Mouse (Mus musculus) G1E (cell line): ENCODE results near the gene Hes7. TPM values are rescaled to one million over a fixed set of nuclear protein-coding genes. Genes with fewer than 3 reads are reported as not detected.

Experiments used
- ATAC-seq: 2 replicates; pipeline ENCODE4 v1.8.0; 2016; ENCODE audit warnings: mild to moderate bottlenecking; ENCODE audit not compliant: insufficient number of reproducible peaks, poor library complexity, low FRiP score, severe bottlenecking; ENCODE audit errors: extremely low read depth
- DNase-seq: peaks from one replicate; pipeline ENCODE4 v3.0.0; 2012; ENCODE audit warnings: low spot score
- H3K27me3 ChIP-seq: 2 replicates; pipeline ENCODE4 v1.6.1; 2012; ENCODE audit warnings: mild to moderate bottlenecking, low read length, inconsistent platforms; ENCODE audit not compliant: insufficient read depth
- H3K36me3 ChIP-seq: replicated peaks from 2 replicates; pipeline ENCODE3; 2012; ENCODE audit warnings: mild to moderate bottlenecking, inconsistent platforms
- H3K4me1 ChIP-seq: 2 replicates; pipeline ENCODE4 v1.6.1; 2012; ENCODE audit warnings: low read depth, low read length, inconsistent platforms, mixed read lengths; ENCODE audit not compliant: insufficient read depth
- H3K4me3 ChIP-seq: 2 replicates; pipeline ENCODE4 v1.5.1; 2012; ENCODE audit warnings: low read depth, mild to moderate bottlenecking, inconsistent platforms, low read length, moderate library complexity, mixed read lengths
- H3K9me3 ChIP-seq: replicated peaks from 2 replicates; pipeline ENCODE4 v1.6.1; 2012; ENCODE audit warnings: inconsistent platforms
- CTCF ChIP-seq: IDR thresholded peaks from 2 replicates; pipeline ENCODE4 v1.5.1; 2012; ENCODE audit warnings: low read depth, low read length, inconsistent platforms, mixed read lengths
- GATA1 ChIP-seq: IDR thresholded peaks from 2 replicates; pipeline ENCODE4 v1.6.1; 2012; ENCODE audit warnings: borderline replicate concordance, low read length, inconsistent platforms, mixed read lengths
- GATA2 ChIP-seq: IDR thresholded peaks from 2 replicates; pipeline ENCODE4 v1.6.1; 2012; ENCODE audit warnings: low read depth, low read length, inconsistent platforms, borderline replicate concordance
- POLR2AphosphoS5 ChIP-seq: IDR thresholded peaks from 2 replicates; pipeline ENCODE4 v1.6.1; 2012; ENCODE audit warnings: low read depth, low read length, inconsistent platforms; ENCODE audit not compliant: insufficient replicate concordance
- TAL1 ChIP-seq: conservative IDR thresholded peaks from 2 replicates; pipeline ENCODE4 v1.6.1; 2012; ENCODE audit warnings: low read depth, low read length, inconsistent platforms, mixed read lengths
- polyA plus RNA-seq: library from polyadenylated mRNA; stranded (reverse); fragments of >175 nt; gene quantifications from 2 replicates; pipeline ENCODE4 v1.2.3, GENCODE M21; 2012
- total RNA-seq, 2 experiments: library from RNA; stranded (forward) in 1 of 2; stranded (reverse) in 1 of 2; fragments of 200-1000 nt in 1 of 2; fragments of >200 nt in 1 of 2; fragmentation: Nextera tagmentation in 1 of 2; gene quantifications; 2 replicates each; pipeline ENCODE4 v1.2.3; 2014 to 2017

Hes7 gene
- total and polyA plus RNA-seq, 3 experiments = 0.22 to 1.2 TPM; not detected in 1

DNA sequence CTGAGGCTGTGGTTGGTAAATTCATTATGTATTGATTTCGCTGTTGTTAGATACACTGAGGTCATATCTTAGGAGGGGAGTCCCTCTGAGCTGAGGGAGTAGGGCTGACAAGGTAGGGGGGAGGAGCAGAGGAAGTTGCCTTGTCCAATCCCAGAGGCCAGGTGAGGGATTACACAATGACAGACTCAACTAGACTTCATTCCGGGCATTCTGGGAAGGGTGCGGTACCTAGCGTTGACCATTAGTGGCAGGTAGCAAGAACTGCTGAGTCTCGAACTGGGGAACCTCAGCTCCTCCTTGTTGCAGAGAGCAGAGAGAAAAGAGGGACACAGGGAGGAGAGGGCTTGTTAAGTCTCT is 13.3 kb downstream of the Hes7 start:
- H3K9me3 ChIP-seq = no peaks in the 10 kb centered on the region
- H3K27me3 ChIP-seq = peaks cover 36% of the 10 kb centered on the region
- H3K4me3 ChIP-seq = no peak overlapping the region
- peaks cover 5% of the 10 kb centered on the region for H3K4me1 ChIP-seq
- DNase-seq (no peak), ATAC-seq (no peak)
- TF ChIP-seq GATA2 = no peak
- no peak for TF ChIP-seq GATA1
- TF ChIP-seq POLR2AphosphoS5 = no peak
- TF ChIP-seq TAL1 = no peak
- TF ChIP-seq CTCF = no peak
- H3K36me3 ChIP-seq = no peaks in the 10 kb centered on the region

DNA sequence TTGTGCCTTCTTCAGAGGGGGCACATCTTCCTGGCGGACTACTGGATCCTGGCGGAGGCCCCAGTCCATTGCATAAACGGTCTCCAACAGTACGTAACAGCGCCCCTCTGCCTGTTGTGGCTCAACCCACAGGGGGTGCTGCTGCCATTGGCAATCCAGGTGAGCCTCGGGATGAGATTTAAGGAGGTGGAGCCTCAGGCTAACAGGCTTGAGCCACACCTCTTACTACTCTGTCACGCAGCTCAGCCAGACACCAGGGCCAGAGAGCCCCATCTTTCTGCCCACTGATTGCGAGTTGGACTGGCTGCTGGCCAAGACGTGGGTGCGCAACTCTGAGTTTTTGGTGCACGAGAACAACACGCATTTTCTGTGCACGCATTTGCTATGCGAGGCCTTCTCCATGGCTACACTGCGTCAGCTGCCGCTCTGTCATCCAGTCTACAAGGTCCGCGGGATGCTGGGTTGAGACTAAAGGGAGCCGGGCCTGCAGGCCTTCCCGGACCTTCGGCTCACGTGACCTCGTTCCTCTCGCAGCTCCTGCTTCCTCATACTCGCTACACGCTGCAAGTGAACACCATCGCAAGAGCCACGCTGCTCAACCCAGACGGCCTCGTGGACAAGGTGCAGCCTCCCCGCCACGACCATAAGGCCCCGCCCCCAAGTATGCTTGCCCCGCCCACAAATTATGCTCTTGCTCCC is 13.9 kb downstream of the Hes7 start:
- Histone ChIP-seq H3K9me3 (no peaks in the 10 kb centered on the region), H3K27me3 (peaks cover 39% of the 10 kb centered on the region), H3K4me3 (no peak overlapping the region), H3K36me3 (no peaks in the 10 kb centered on the region), H3K4me1 (peaks cover 5% of the 10 kb centered on the region)
- ATAC-seq = no peak
- DNase-seq = no peak
- TF ChIP-seq TAL1 = no peak
- TF ChIP-seq POLR2AphosphoS5 = no peak
- no peak for TF ChIP-seq GATA1
- TF ChIP-seq CTCF = no peak
- no peak for TF ChIP-seq GATA2

DNA sequence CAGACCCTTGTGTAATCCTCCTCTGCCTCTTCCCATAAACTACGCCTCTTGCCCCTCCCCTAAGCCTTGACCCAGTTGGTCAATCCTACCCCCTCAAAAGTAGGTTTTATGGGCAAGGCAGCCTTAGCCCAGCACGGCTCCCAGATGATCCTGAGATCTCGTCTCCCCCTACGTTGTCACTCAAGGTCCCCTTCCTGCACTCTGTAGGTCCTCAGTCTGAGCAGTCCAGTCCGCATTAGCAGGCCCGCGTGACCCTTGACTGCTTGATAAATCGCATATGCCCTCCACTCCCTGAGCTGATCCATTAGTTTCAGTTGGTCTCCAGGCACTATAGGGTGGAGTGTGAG is 14.4 kb downstream of the Hes7 start:
- DNase-seq (no peak), ATAC-seq (no peak)
- TF ChIP-seq CTCF (no peak), POLR2AphosphoS5 (no peak), GATA2 (no peak), TAL1 (no peak), GATA1 (no peak)
- peaks cover 41% of the 10 kb centered on the region for H3K27me3 ChIP-seq
- H3K4me1 ChIP-seq = peaks cover 5% of the 10 kb centered on the region
- H3K9me3 ChIP-seq = no peaks in the 10 kb centered on the region
- no peaks in the 10 kb centered on the region for H3K36me3 ChIP-seq
- H3K4me3 ChIP-seq = no peak overlapping the region

DNA sequence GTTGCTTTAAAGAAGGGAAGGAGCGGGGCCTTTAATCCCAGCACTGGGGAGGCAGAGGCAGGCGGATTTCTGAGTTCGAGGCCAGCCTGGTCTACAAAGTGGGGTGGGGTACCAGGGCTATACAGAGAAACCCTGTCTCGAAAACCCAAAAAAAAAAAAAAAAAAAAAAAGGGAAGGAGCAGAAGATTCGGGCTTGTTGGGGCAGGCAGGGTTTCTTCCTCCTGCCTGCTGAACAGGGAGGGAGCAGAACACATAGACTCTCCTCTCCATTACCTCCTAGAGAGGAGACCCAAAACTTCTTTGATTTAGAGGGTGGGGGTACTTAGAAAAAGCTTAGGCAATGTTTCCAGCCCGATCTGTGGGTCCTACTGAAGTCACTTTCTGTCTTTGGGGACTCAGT is 15.2 kb downstream of the Hes7 start:
- DNase-seq (no peak), ATAC-seq (no peak)
- Histone ChIP-seq H3K36me3 (no peaks in the 10 kb centered on the region), H3K4me1 (peaks cover 5% of the 10 kb centered on the region), H3K27me3 (peaks cover 42% of the 10 kb centered on the region), H3K4me3 (no peak overlapping the region), H3K9me3 (no peaks in the 10 kb centered on the region)
- TF ChIP-seq TAL1 = no peak
- no peak for TF ChIP-seq GATA2
- no peak for TF ChIP-seq GATA1
- no peak for TF ChIP-seq CTCF
- no peak for TF ChIP-seq POLR2AphosphoS5

DNA sequence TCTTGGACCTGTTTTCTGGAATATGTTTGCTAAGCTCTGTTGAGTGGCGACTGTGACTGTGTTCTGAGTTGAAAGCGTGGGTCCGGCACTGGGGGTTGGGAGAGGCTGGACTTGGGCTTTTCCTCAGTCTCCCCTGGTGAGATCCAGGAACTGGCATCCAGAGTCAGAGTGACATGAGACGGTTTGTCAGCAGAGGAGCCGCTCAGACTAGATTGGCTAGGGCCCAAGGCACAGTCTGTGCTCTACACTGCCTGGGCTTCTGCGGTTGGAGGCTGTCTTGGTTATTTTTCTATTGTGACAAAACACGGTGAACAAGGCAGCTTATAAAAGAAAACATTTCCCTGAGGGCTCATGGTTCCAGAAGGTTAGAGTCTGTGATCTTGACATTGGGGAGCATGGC is 27.3 kb downstream of the Hes7 start:
- no peaks in the 10 kb centered on the region for H3K9me3 ChIP-seq
- DNase-seq (no peak), ATAC-seq (no peak)
- no peaks in the 10 kb centered on the region for H3K36me3 ChIP-seq
- no peak overlapping the region for H3K4me3 ChIP-seq
- peaks cover 41% of the 10 kb centered on the region for H3K27me3 ChIP-seq
- TF ChIP-seq CTCF (no peak), TAL1 (no peak), GATA2 (no peak), GATA1 (no peak), POLR2AphosphoS5 (no peak)
- H3K4me1 ChIP-seq = peaks cover 2% of the 10 kb centered on the region; the same call in 1 of the 2 replicates

DNA sequence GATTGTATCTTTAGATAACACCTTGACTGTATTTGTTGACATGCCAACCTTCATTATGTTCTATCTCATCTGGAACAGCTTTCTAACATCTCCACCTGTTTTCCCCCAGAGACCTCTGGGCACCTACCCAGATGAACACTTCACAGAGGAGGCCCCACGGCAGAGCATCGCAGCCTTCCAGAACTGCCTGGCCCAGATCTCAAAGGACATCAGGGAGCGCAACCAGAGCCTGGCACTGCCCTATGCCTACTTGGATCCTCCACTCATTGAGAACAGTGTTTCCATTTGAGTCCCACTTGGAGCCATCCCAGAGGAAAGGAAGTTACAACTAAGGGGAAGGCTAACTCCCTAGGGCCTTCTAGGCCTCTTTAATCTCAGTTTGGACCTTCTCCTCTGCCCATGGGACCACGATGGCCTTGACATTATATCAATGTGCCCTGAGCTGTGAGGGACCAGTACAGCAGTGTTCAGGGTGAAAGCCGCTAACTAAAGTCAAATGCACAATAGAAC is 28.3 kb downstream of the Hes7 start:
- H3K27me3 ChIP-seq = peaks cover 41% of the 10 kb centered on the region
- peaks cover 2% of the 10 kb centered on the region; the same call in 1 of the 2 replicates for H3K4me1 ChIP-seq
- TF ChIP-seq GATA2 (no peak), GATA1 (no peak), CTCF (no peak), POLR2AphosphoS5 (no peak), TAL1 (no peak)
- no peak overlapping the region for H3K4me3 ChIP-seq
- ATAC-seq = no peak
- H3K36me3 ChIP-seq = no peaks in the 10 kb centered on the region
- H3K9me3 ChIP-seq = no peaks in the 10 kb centered on the region
- no peak for DNase-seq
